Mouse (Mus musculus): ENCODE results near the gene Sgsh. TPM values are rescaled to one million over a fixed set of nuclear protein-coding genes. Genes with fewer than 3 reads are reported as not detected.

Gene Sgsh
- polyA plus RNA-seq, 1 experiment from 2014 or later = 7.7 TPM

GRCm38 (mm10) chr11:119384904-119385303, 29.6 kb upstream of the Sgsh start:
- H3K4me2 ChIP-seq (replicated peaks; ENCODE audit: low read depth) = no peak overlapping the region
- no peak overlapping the region for H3K27ac ChIP-seq (replicated peaks)
- DNase-seq (ENCODE audit: low spot score) (no peak), ATAC-seq (ENCODE audit: low FRiP score, low TSS enrichment) (no peak)
- H3K9ac ChIP-seq (ENCODE audit: low read length) = no peak overlapping the region
- no peak for TF ChIP-seq EP300 (optimal IDR thresholded peaks at IDR 0.05)
- TF ChIP-seq CTCF (IDR thresholded peaks at IDR 0.05; ENCODE audit: low read depth) = no peak
- H3K9me3 ChIP-seq (ENCODE audit: control insufficient read depth, low read length) = no peaks in the 10 kb centered on the region
- 79% methylated on average over 4 of the region's 4 CpGs for WGBS
- H3K36me3 ChIP-seq (ENCODE audit: control insufficient read depth, insufficient read depth, low read length) = no peaks in the 10 kb centered on the region
- no peaks in the 10 kb centered on the region for H3K4me1 ChIP-seq (replicated peaks; ENCODE audit: control insufficient read depth, insufficient read depth)
- no peaks in the 10 kb centered on the region for H3K27me3 ChIP-seq (ENCODE audit: control insufficient read depth, insufficient read depth, low read length)
- H3K4me3 ChIP-seq (ENCODE audit: low read depth, low read length) = no peak overlapping the region

DNA sequence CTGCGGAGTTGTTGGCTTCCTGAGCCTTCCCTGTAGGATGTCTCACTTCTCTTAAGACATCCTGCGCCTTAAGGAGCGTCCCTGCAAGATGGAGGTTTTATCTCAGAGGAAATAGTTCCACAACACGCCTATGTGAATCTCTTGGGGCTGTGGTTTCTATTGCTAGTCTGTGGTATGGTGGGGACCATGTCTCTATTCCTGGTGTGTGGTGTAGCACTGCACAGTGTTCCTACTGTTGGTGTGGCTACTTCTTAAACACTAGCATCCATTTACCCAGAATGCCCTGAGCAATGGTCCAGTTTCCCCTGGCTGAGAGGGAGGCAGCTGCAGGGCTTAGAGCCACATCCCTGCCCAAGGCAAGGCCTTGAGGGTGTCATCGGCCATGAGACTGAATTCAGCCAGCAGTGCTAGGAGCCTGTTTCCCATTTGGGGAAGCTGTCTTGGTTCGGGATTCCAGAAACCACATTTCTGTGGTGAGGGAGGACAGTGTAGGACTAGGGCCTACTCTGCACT, 27.1 kb upstream of the Sgsh start:
- H3K36me3 ChIP-seq (ENCODE audit: control insufficient read depth, insufficient read depth, low read length) = 0 out of 2 replicates have a peak, but pooled peaks cover 2% of the 10 kb centered on the region
- H3K4me3 ChIP-seq (ENCODE audit: low read depth, low read length) = no peak overlapping the region
- WGBS = 77% methylated on average over 6 of the region's 6 CpGs
- ATAC-seq (ENCODE audit: low FRiP score, low TSS enrichment) (no peak), DNase-seq (ENCODE audit: low spot score) (no peak)
- H3K4me1 ChIP-seq (replicated peaks; ENCODE audit: control insufficient read depth, insufficient read depth) = no peaks in the 10 kb centered on the region
- TF ChIP-seq EP300 (optimal IDR thresholded peaks at IDR 0.05) = no peak
- TF ChIP-seq CTCF (IDR thresholded peaks at IDR 0.05; ENCODE audit: low read depth) = no peak
- H3K27ac ChIP-seq (replicated peaks) = no peak overlapping the region
- H3K4me2 ChIP-seq (replicated peaks; ENCODE audit: low read depth) = no peak overlapping the region
- H3K27me3 ChIP-seq (ENCODE audit: control insufficient read depth, insufficient read depth, low read length) = no peaks in the 10 kb centered on the region
- H3K9me3 ChIP-seq (ENCODE audit: control insufficient read depth, low read length) = no peaks in the 10 kb centered on the region
- H3K9ac ChIP-seq (ENCODE audit: low read length) = no peak overlapping the region

DNA sequence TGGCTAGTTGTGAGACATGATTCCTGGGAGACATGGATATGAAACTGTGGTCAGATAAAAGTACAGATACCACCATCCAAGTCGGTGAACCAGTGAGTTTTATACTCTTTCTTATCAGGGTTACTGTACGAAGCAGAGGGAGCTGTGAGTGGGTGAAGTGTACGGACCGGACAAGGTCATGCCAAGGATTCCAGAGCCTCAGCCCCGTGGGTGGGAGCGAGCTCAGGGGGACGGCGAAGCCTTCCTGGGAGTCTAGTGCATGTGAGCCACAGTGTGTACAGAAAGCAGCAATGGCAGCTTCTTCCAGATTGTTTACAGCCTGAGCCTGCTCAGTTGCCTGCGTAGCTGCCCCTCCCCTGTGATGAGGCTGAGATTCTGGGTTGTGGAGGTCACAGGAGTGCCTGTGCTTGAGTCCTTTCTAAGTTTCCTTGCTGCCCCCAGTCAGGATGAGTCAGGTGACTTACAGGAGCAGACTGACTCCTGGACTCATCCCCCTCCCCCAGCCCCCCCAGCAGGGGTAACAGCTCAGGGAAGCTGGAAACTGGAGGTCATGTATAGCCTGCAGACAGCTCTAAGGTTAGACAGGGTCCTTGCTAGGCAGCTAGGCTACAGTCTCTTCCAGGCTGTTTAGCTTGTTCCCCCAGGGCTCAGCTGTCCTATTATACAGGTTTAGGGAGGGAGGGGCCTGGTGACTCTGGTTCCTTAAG, 26.4 kb upstream of the Sgsh start:
- Histone ChIP-seq H3K27me3 (ENCODE audit: control insufficient read depth, insufficient read depth, low read length) (no peaks in the 10 kb centered on the region), H3K36me3 (ENCODE audit: control insufficient read depth, insufficient read depth, low read length) (0 out of 2 replicates have a peak, but pooled peaks cover 2% of the 10 kb centered on the region), H3K9me3 (ENCODE audit: control insufficient read depth, low read length) (no peaks in the 10 kb centered on the region), H3K9ac (ENCODE audit: low read length) (no peak overlapping the region), H3K4me2 (replicated peaks; ENCODE audit: low read depth) (no peak overlapping the region), H3K4me1 (replicated peaks; ENCODE audit: control insufficient read depth, insufficient read depth) (no peaks in the 10 kb centered on the region), H3K27ac (replicated peaks) (no peak overlapping the region), H3K4me3 (ENCODE audit: low read depth, low read length) (no peak overlapping the region)
- TF ChIP-seq EP300 (optimal IDR thresholded peaks at IDR 0.05) (no peak), CTCF (IDR thresholded peaks at IDR 0.05; ENCODE audit: low read depth) (no peak)
- no peak for ATAC-seq (ENCODE audit: low FRiP score, low TSS enrichment)
- DNase-seq (ENCODE audit: low spot score) = no peak
- WGBS = 74% methylated on average over 9 of the region's 9 CpGs

DNA sequence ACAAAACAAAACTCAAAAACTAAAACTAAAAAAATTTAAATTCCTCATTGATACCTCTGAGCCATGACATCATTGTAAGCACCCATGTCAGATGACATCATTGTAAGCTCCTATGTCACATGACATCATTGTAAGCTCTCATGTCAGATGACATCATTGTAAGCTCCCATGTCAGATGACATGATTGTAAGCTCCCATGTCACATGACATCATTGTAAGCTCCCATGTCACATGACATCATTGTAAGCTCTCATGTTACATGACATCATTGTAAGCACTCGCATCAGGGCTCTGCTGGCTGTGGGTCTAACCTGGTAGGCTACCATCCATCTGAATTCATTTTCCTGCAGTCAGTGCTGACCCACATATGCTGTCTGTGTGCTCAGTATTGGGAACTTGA, 23.2 kb upstream of the Sgsh start:
- Histone ChIP-seq H3K27ac (replicated peaks) (no peak overlapping the region), H3K27me3 (ENCODE audit: control insufficient read depth, insufficient read depth, low read length) (no peaks in the 10 kb centered on the region), H3K4me2 (replicated peaks; ENCODE audit: low read depth) (no peak overlapping the region), H3K4me3 (ENCODE audit: low read depth, low read length) (no peak overlapping the region), H3K36me3 (ENCODE audit: control insufficient read depth, insufficient read depth, low read length) (0 out of 2 replicates have a peak, but pooled peaks cover 2% of the 10 kb centered on the region), H3K9ac (ENCODE audit: low read length) (no peak overlapping the region), H3K9me3 (ENCODE audit: control insufficient read depth, low read length) (no peaks in the 10 kb centered on the region), H3K4me1 (replicated peaks; ENCODE audit: control insufficient read depth, insufficient read depth) (no peaks in the 10 kb centered on the region)
- WGBS = 91% methylated on average over 1 of the region's 1 CpGs
- DNase-seq (ENCODE audit: low spot score) = no peak
- no peak for ATAC-seq (ENCODE audit: low FRiP score, low TSS enrichment)
- no peak for TF ChIP-seq EP300 (optimal IDR thresholded peaks at IDR 0.05)
- TF ChIP-seq CTCF (IDR thresholded peaks at IDR 0.05; ENCODE audit: low read depth) = no peak

- H3K36me3 ChIP-seq (ENCODE audit: control insufficient read depth, insufficient read depth, low read length) = 0 out of 2 replicates have a peak, but pooled peaks cover 2% of the 10 kb centered on the region
- H3K27me3 ChIP-seq (ENCODE audit: control insufficient read depth, insufficient read depth, low read length) = no peaks in the 10 kb centered on the region
- DNase-seq (ENCODE audit: low spot score) (no peak), ATAC-seq (ENCODE audit: low FRiP score, low TSS enrichment) (no peak)
- TF ChIP-seq CTCF (IDR thresholded peaks at IDR 0.05; ENCODE audit: low read depth) (no peak), EP300 (optimal IDR thresholded peaks at IDR 0.05) (no peak)
- 90% methylated on average over 11 of the region's 11 CpGs for WGBS
- no peaks in the 10 kb centered on the region for H3K9me3 ChIP-seq (ENCODE audit: control insufficient read depth, low read length)
- no peak overlapping the region for H3K9ac ChIP-seq (ENCODE audit: low read length)
- H3K4me2 ChIP-seq (replicated peaks; ENCODE audit: low read depth) = no peak overlapping the region
- no peak overlapping the region for H3K27ac ChIP-seq (replicated peaks)
- no peak overlapping the region for H3K4me3 ChIP-seq (ENCODE audit: low read depth, low read length)
- H3K4me1 ChIP-seq (replicated peaks; ENCODE audit: control insufficient read depth, insufficient read depth) = no peaks in the 10 kb centered on the region
Measured at GRCm38 (mm10) chr11:119377326-119377725, 22.0 kb upstream of the Sgsh start.

DNA sequence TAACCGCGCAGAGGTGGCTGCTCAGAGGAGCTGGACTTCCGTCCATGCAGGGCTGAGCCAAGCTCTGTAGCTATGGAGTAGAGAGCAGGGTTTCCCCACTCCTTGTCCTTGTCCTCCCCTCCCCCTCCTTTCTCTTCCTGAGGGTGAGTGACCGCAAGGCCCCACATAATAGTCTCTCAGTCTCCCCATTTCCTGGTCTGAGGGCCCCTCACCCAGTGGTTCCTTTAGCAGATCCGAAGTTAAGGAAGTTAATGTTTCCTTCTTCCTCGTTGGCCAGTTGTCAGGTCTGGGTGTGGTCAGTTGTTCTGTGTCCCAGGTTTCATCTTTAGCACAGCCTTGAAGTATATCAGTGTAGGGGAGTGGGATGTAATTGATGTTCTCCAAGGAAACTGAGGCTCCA, 20.1 kb upstream of the Sgsh start:
- no peak overlapping the region for H3K4me3 ChIP-seq (ENCODE audit: low read depth, low read length)
- no peak for TF ChIP-seq EP300 (optimal IDR thresholded peaks at IDR 0.05)
- no peak for TF ChIP-seq CTCF (IDR thresholded peaks at IDR 0.05; ENCODE audit: low read depth)
- no peak overlapping the region for H3K9ac ChIP-seq (ENCODE audit: low read length)
- H3K9me3 ChIP-seq (ENCODE audit: control insufficient read depth, low read length) = no peaks in the 10 kb centered on the region
- H3K4me1 ChIP-seq (replicated peaks; ENCODE audit: control insufficient read depth, insufficient read depth) = no peaks in the 10 kb centered on the region
- H3K27me3 ChIP-seq (ENCODE audit: control insufficient read depth, insufficient read depth, low read length) = no peaks in the 10 kb centered on the region
- 0 out of 2 replicates have a peak, but pooled peaks cover 2% of the 10 kb centered on the region for H3K36me3 ChIP-seq (ENCODE audit: control insufficient read depth, insufficient read depth, low read length)
- no peak overlapping the region for H3K27ac ChIP-seq (replicated peaks)
- no peak overlapping the region for H3K4me2 ChIP-seq (replicated peaks; ENCODE audit: low read depth)
- 63% methylated on average over 6 of the region's 6 CpGs for WGBS
- ATAC-seq (ENCODE audit: low FRiP score, low TSS enrichment) = peak; percentile 50
- no peak for DNase-seq (ENCODE audit: low spot score)
